Comparison of ENCODE assay signal across 19 mouse cellular contexts in genomic region chr7:113855396-113855795, GRCm38 (mm10).
DNase-seq lines count a peak whose midpoint lies in the region; ATAC-seq and TF ChIP-seq lines count a peak whose summit lies in the region.
"Had no signal": no experiment of that assay in that cellular context is flagged by ENCODE, and none has a peak within 500 bp of the region (broad histone marks: within the 10 kb centered on the region; RNA-seq: fewer than 3 reads in every experiment).

No protein-coding gene starts in this region.

- no peak for TF ChIP-seq POLR2A in bone marrow, adult 2 months (IDR thresholded peaks at IDR 0.05; ENCODE audit: borderline replicate concordance, control insufficient read depth, low read depth, low read length)

- no peak overlapping the region for H3K27ac ChIP-seq in heart, embryonic 15.5 days
- peak overlapping the region; percentile 9; the same call in 1 of the 2 replicates for H3K27ac ChIP-seq in bone marrow, adult 2 months (ENCODE audit: control insufficient read depth, insufficient read depth, low read depth, low read length, poor library complexity)
- H3K27ac ChIP-seq: embryonic facial prominence, embryonic 13.5 days; forebrain, embryonic 13.5 days; liver, embryonic 13.5 days; midbrain, embryonic 13.5 days had no signal

- ATAC-seq in heart, embryonic 15.5 days (replicated peaks; ENCODE audit: insufficient number of reproducible peaks, insufficient read depth, low FRiP score, low read depth): 0 out of 2 replicates have a peak, but pooled peaks have one; percentile 22
- ATAC-seq: forebrain, embryonic 13.5 days; hindbrain, embryonic 16.5 days; midbrain, embryonic 13.5 days had no signal

- no peak overlapping the region for H3K4me3 ChIP-seq in heart, embryonic 15.5 days
- H3K4me3 ChIP-seq in bone marrow, adult 2 months (replicated peaks; ENCODE audit: control insufficient read depth, low read depth, low read length): no peak overlapping the region
- H3K4me3 ChIP-seq: embryonic facial prominence, embryonic 13.5 days; forebrain, embryonic 13.5 days; liver, embryonic 13.5 days; midbrain, embryonic 13.5 days had no signal

- H3K4me2 ChIP-seq in heart, embryonic 15.5 days: no peak overlapping the region
- H3K4me2 ChIP-seq: embryonic facial prominence, embryonic 13.5 days; forebrain, embryonic 13.5 days; liver, embryonic 13.5 days; midbrain, embryonic 13.5 days had no signal

- TF ChIP-seq CTCF in bone marrow, adult 2 months (IDR thresholded peaks at IDR 0.05; ENCODE audit: control insufficient read depth, insufficient read depth, low read length): no peak

- 66% methylated on average over 4 of the region's 4 CpGs for WGBS in heart, embryonic 15.5 days
- WGBS in bone marrow, adult 2 months: 14% methylated on average over 4 of the region's 4 CpGs

- DNase-seq in heart, adult 8-10 months (ENCODE audit: low spot score): no peak
- peak; percentile 44 for DNase-seq in gonadal fat pad, adult 2 months (ENCODE audit: low read depth)
- peak; percentile 12 for DNase-seq in thymus, postnatal 0 days (ENCODE audit: low spot score)
- no peak for DNase-seq in MN1 (ENCODE audit: low spot score)
- no peak for DNase-seq in cerebellum, postnatal 4 days (ENCODE audit: low spot score in 2 of 2)
- DNase-seq: cerebellum, postnatal 14 days; gastrocnemius, postnatal 36 days; kidney, adult 2 months; kidney, postnatal 36 days; liver, embryonic 13.5 days; lung, postnatal 14 days; right cerebral cortex, postnatal 25 days had no signal

- no peak overlapping the region for H3K9ac ChIP-seq in heart, embryonic 15.5 days
- H3K9ac ChIP-seq: embryonic facial prominence, embryonic 13.5 days; forebrain, embryonic 13.5 days; liver, embryonic 13.5 days; midbrain, embryonic 13.5 days had no signal

- H3K9me3 ChIP-seq in heart, embryonic 15.5 days (replicated peaks): no peaks in the 10 kb centered on the region
- H3K9me3 ChIP-seq: embryonic facial prominence, embryonic 13.5 days; forebrain, embryonic 13.5 days; liver, embryonic 13.5 days; midbrain, embryonic 13.5 days had no signal

- H3K4me1 ChIP-seq in heart, embryonic 15.5 days (replicated peaks): peaks cover 3% of the 10 kb centered on the region; the same call in 1 of the 2 replicates
- H3K4me1 ChIP-seq in bone marrow, adult 2 months (ENCODE audit: control insufficient read depth, insufficient read depth, low read length): peaks cover 4% of the 10 kb centered on the region
- H3K4me1 ChIP-seq: liver, embryonic 13.5 days; midbrain, embryonic 13.5 days had no signal

- no peaks in the 10 kb centered on the region for H3K27me3 ChIP-seq in heart, embryonic 15.5 days
- H3K27me3 ChIP-seq: CH12.LX; liver, embryonic 13.5 days; midbrain, embryonic 13.5 days had no signal

- H3K36me3 ChIP-seq in heart, embryonic 15.5 days: no peaks in the 10 kb centered on the region
- H3K36me3 ChIP-seq: embryonic facial prominence, embryonic 13.5 days; liver, embryonic 13.5 days; midbrain, embryonic 13.5 days had no signal

Comparison
In these comparisons a context has a peak if more than half of its experiments do, and no peak if none do; other contexts are left out.
1. DNase-seq: peak in gonadal fat pad, adult 2 months (single experiment) and thymus, postnatal 0 days (single experiment); none in heart, adult 8-10 months (single experiment), MN1 (single experiment) and cerebellum, postnatal 4 days (0 of 2).